Mouse (Mus musculus) midbrain, embryonic 16.5 days (tissue): ENCODE data around the gene Foxp1. TPM values are rescaled to one million over a fixed set of nuclear protein-coding genes. Genes with fewer than 3 reads are reported as not detected.

ENCODE experiments used
- ATAC-seq: fragments of 200-750 bp; cut with Nextera tagmentation; 2 replicates; pipeline ENCODE4 v1.8.0; 2017; ENCODE audit warnings: moderate TSS enrichment
- H3K27ac ChIP-seq: fragments of 300-500 bp; sonication (generic); 2 replicates; pipeline ENCODE4 v1.5.1; 2014; ENCODE audit warnings: mild to moderate bottlenecking, low read length, mixed read lengths
- H3K27me3 ChIP-seq: fragments of 300-500 bp; sonication (generic); 2 replicates; pipeline ENCODE4 v1.6.1; 2014; ENCODE audit warnings: low read depth, low read length, mixed read lengths; ENCODE audit not compliant: control insufficient read depth, insufficient read depth
- H3K36me3 ChIP-seq: fragments of 300-500 bp; sonication (generic); 2 replicates; pipeline ENCODE4 v1.6.1; 2014; ENCODE audit warnings: mild to moderate bottlenecking, low read length, moderate library complexity, mixed read lengths; ENCODE audit not compliant: control insufficient read depth, insufficient read depth
- H3K4me1 ChIP-seq: fragments of 300-500 bp; sonication (generic); 2 replicates; pipeline ENCODE4 v1.6.1; 2014; ENCODE audit warnings: mild to moderate bottlenecking, low read length, mixed read lengths; ENCODE audit not compliant: control insufficient read depth, insufficient read depth
- H3K4me2 ChIP-seq: fragments of 300-500 bp; sonication (generic); 2 replicates; pipeline ENCODE4 v1.6.1; 2014; ENCODE audit warnings: mild to moderate bottlenecking, low read length, mixed read lengths
- H3K4me3 ChIP-seq: fragments of 300-500 bp; sonication (generic); 2 replicates; pipeline ENCODE4 v1.5.1; 2014; ENCODE audit warnings: low read depth, mild to moderate bottlenecking, low read length, moderate library complexity, mixed read lengths
- H3K9ac ChIP-seq: fragments of 300-500 bp; sonication (generic); 2 replicates; pipeline ENCODE4 v1.6.1; 2014; ENCODE audit warnings: low read depth, low read length, mixed read lengths
- H3K9me3 ChIP-seq: fragments of 300-500 bp; sonication (generic); replicated peaks from 2 replicates; pipeline ENCODE4 v1.6.1; 2014; ENCODE audit warnings: mild to moderate bottlenecking, low read length, mixed read lengths; ENCODE audit not compliant: control insufficient read depth, poor library complexity, severe bottlenecking
- WGBS: fragments of 180-500 bp; shearing (Covaris S2); extraction: QIAGEN DNeasy Blood & Tissue Kit; methylation state at CpG from one replicate; pipeline ENCODE4 v1.1.7; 2014; 5-methylcytosine and 5-hydroxymethylcytosine counted together
- polyA plus RNA-seq: library from polyadenylated mRNA; unstranded; fragments of >200 nt; fragmentation: Nextera tagmentation; extraction: Ambion mirVana; gene quantifications from 2 replicates; pipeline ENCODE4 v1.2.1, GENCODE M21; 2015

Gene Foxp1
- polyA plus RNA-seq, 1 experiment from 2014 or later: 79.8 TPM

DNA sequence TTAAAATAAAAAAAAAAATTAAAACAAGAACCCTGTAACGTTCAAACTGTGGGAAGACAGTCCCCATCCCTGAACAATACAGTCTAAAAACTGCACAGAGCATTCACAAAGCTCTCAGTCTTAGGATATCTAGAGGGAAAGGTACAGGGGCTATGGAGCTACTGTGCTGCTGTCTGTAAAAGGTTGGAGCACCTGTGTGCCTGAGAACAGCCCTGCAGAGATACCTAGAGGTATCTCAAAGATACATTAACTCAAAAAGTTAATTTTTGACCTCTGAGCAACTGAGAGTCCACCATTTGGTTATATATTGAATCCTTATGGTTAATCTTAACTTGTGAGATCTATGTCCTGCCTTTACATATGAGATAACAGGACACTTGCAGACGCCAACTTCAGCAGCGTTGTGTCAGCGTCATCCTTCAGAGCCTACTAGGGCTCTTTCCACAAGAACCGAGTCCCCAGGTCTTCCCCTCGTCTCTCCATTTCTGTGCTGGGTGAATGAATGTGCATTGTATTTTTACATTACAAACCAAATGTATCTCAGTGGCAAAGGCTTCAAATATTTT is 30.5 kb downstream of the Foxp1 start:
- H3K36me3 ChIP-seq: no peaks in the 10 kb centered on the region
- H3K4me2 ChIP-seq: no peak overlapping the region
- no peaks in the 10 kb centered on the region for H3K4me1 ChIP-seq
- H3K9ac ChIP-seq: no peak overlapping the region
- no peak overlapping the region for H3K27ac ChIP-seq
- no peak overlapping the region for H3K4me3 ChIP-seq
- no peaks in the 10 kb centered on the region for H3K27me3 ChIP-seq
- WGBS: 84% methylated on average over 6 of the region's 6 CpGs
- no peak for ATAC-seq
- no peaks in the 10 kb centered on the region for H3K9me3 ChIP-seq

- Histone ChIP-seq H3K27ac (no peak overlapping the region), H3K9me3 (no peaks in the 10 kb centered on the region), H3K27me3 (no peaks in the 10 kb centered on the region), H3K4me3 (no peak overlapping the region), H3K4me2 (no peak overlapping the region), H3K4me1 (no peaks in the 10 kb centered on the region), H3K9ac (no peak overlapping the region), H3K36me3 (no peaks in the 10 kb centered on the region)
- 87% methylated on average over 3 of the region's 3 CpGs for WGBS
- no peak for ATAC-seq
Measured at GRCm38 (mm10) chr6:99491146-99491545, 31.4 kb downstream of the Foxp1 start.

GRCm38 (mm10) chr6:99489900-99490648 is 32.4 kb downstream of the Foxp1 start:
- Histone ChIP-seq H3K9me3 (no peaks in the 10 kb centered on the region), H3K36me3 (no peaks in the 10 kb centered on the region), H3K27me3 (no peaks in the 10 kb centered on the region), H3K9ac (no peak overlapping the region), H3K4me3 (no peak overlapping the region), H3K4me2 (no peak overlapping the region), H3K4me1 (peaks cover 10% of the 10 kb centered on the region), H3K27ac (no peak overlapping the region)
- 71% methylated on average over 8 of the region's 8 CpGs for WGBS
- ATAC-seq: no peak

GRCm38 (mm10) chr6:99489423-99489822 is 33.1 kb downstream of the Foxp1 start:
- Histone ChIP-seq H3K27me3 (no peaks in the 10 kb centered on the region), H3K27ac (no peak overlapping the region), H3K4me2 (no peak overlapping the region), H3K4me3 (no peak overlapping the region), H3K9me3 (no peaks in the 10 kb centered on the region), H3K36me3 (no peaks in the 10 kb centered on the region), H3K9ac (no peak overlapping the region), H3K4me1 (peaks cover 13% of the 10 kb centered on the region)
- WGBS: 89% methylated on average over 10 of the region's 10 CpGs
- ATAC-seq: no peak

DNA sequence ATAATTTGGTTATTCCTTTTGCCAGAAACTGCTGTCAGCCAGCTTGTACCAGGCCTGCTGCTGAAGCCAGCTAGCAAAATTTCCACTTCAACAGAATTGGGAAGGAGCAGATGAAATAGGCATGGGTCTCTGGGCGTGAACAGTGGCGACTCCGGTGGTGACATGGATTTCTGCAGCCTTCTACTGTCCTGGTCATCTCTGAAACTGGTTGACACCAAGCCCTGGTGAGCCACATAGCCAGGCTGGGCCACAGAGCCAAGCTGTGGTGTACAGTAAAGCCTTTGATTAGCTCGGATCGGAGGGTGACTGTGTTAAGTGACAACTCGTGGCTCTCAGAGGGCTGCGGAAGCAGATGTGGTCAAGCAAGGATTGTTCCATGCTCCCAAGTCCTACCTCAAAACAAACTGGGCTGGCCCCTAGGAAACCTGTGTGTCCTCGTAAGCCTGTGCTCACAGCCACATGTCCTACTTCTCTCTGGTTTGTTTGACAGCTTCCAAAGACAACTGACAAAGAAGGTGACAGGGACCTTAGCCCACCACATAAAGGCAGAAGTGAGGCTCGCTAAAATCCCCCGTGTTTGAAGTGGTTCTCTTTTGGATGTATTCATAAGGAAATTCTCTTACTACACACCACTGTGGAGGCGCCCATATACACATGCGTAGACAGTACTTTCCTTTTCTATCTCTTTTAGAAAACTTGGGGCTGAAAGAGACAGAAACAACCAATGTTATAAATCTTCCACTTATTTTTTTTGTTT is 36.5 kb downstream of the Foxp1 start:
- WGBS: 68% methylated on average over 12 of the region's 12 CpGs
- ATAC-seq: peak; percentile 76
- H3K36me3 ChIP-seq: no peaks in the 10 kb centered on the region
- no peak overlapping the region; the same call in 1 of the 2 replicates for H3K27ac ChIP-seq
- no peaks in the 10 kb centered on the region for H3K27me3 ChIP-seq
- H3K9ac ChIP-seq: no peak overlapping the region
- H3K4me1 ChIP-seq: peaks cover 13% of the 10 kb centered on the region
- H3K9me3 ChIP-seq: no peaks in the 10 kb centered on the region
- H3K4me3 ChIP-seq: no peak overlapping the region
- peak overlapping the region; percentile 46 for H3K4me2 ChIP-seq

DNA sequence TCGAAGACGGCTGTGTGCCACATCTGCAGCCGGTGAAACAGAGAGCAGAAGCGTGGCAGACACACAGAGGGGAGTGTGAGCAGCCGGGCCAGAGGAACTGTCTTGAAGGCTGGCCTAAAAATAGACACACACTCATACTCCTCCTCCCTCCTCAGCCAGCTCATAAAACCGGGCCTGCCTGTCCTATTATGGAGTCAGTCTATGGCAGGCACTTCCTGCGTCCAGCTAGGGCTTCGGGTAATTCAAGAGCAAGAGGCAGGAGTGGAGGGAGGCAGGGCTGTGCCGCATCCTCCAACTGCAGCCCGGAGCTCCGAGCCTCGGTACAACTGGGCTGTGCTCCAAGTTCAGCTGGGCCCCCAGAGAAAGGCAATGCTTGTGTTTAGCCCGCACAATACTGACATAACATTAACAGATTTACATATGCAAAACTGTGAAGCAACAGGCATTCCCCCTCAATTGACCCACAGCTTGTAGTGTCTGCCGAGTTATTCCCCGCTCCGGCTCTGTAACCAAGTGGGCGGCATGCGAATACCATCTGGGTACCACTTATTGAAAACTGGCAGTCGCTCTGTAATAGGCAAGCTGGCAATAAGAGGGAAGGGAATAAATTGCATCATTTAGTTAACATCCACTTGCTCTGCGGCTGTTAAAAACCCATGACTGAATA is 37.2 kb downstream of the Foxp1 start:
- Histone ChIP-seq H3K4me1 (peaks cover 13% of the 10 kb centered on the region), H3K27ac (peak overlapping the region; percentile 51), H3K4me2 (peak overlapping the region; percentile 46), H3K9ac (peak overlapping the region; percentile 15; the same call in 1 of the 2 replicates), H3K36me3 (no peaks in the 10 kb centered on the region), H3K27me3 (no peaks in the 10 kb centered on the region), H3K4me3 (0 out of 2 replicates have a peak overlapping the region, but pooled peaks have one; percentile 5), H3K9me3 (no peaks in the 10 kb centered on the region)
- ATAC-seq: peak; percentile 93
- WGBS: 23% methylated on average over 20 of the region's 20 CpGs

GRCm38 (mm10) chr6:99484884-99485216 is 37.7 kb downstream of the Foxp1 start:
- Histone ChIP-seq H3K4me1 (peaks cover 13% of the 10 kb centered on the region), H3K4me3 (0 out of 2 replicates have a peak overlapping the region, but pooled peaks have one; percentile 5), H3K9ac (peak overlapping the region; percentile 15; the same call in 1 of the 2 replicates), H3K36me3 (no peaks in the 10 kb centered on the region), H3K4me2 (peak overlapping the region; percentile 46), H3K9me3 (no peaks in the 10 kb centered on the region), H3K27me3 (no peaks in the 10 kb centered on the region), H3K27ac (peak overlapping the region; percentile 51)
- no peak for ATAC-seq
- WGBS: 45% methylated on average over 8 of the region's 8 CpGs

GRCm38 (mm10) chr6:99484197-99484725 is 38.3 kb downstream of the Foxp1 start:
- Histone ChIP-seq H3K4me2 (no peak overlapping the region), H3K36me3 (no peaks in the 10 kb centered on the region), H3K9me3 (no peaks in the 10 kb centered on the region), H3K27me3 (no peaks in the 10 kb centered on the region), H3K9ac (no peak overlapping the region), H3K27ac (no peak overlapping the region), H3K4me3 (no peak overlapping the region), H3K4me1 (peaks cover 13% of the 10 kb centered on the region)
- ATAC-seq: no peak
- WGBS: 91% methylated on average over 7 of the region's 7 CpGs
